Mouse (Mus musculus): ENCODE data around the gene Crabp2. TPM values are rescaled to one million over a fixed set of nuclear protein-coding genes. Genes with fewer than 3 reads are reported as not detected.

Gene Crabp2
- polyA plus RNA-seq, 1 experiment from 2014 or later, result 44.3 TPM

GRCm38 (mm10) chr3:87952440-87952839, 4.0 kb downstream of the Crabp2 start:
- Histone ChIP-seq H3K27me3 (ENCODE audit: control insufficient read depth, insufficient read depth, low read length) (no peaks in the 10 kb centered on the region), H3K4me3 (ENCODE audit: low read depth, low read length) (peak overlapping the region; percentile 23), H3K9me3 (ENCODE audit: control insufficient read depth, low read length) (no peaks in the 10 kb centered on the region), H3K4me2 (replicated peaks; ENCODE audit: low read depth) (peak overlapping the region; percentile 47), H3K36me3 (ENCODE audit: control insufficient read depth, insufficient read depth, low read length) (no peaks in the 10 kb centered on the region), H3K27ac (replicated peaks) (peak overlapping the region; percentile 61; the same call in 1 of the 2 replicates), H3K9ac (ENCODE audit: low read length) (peak overlapping the region; percentile 41; the same call in 1 of the 2 replicates), H3K4me1 (replicated peaks; ENCODE audit: control insufficient read depth, insufficient read depth) (no peaks in the 10 kb centered on the region; the same call in none of the 2 replicates)
- peak; percentile 68; the same call in 1 of the 2 replicates for ATAC-seq (ENCODE audit: low FRiP score, low TSS enrichment)
- peak; percentile 19 for DNase-seq (ENCODE audit: low spot score)
- TF ChIP-seq CTCF (IDR thresholded peaks at IDR 0.05; ENCODE audit: low read depth), result no peak
- TF ChIP-seq EP300 (optimal IDR thresholded peaks at IDR 0.05), result no peak
- 9% methylated on average over 5 of the region's 5 CpGs for WGBS

DNA sequence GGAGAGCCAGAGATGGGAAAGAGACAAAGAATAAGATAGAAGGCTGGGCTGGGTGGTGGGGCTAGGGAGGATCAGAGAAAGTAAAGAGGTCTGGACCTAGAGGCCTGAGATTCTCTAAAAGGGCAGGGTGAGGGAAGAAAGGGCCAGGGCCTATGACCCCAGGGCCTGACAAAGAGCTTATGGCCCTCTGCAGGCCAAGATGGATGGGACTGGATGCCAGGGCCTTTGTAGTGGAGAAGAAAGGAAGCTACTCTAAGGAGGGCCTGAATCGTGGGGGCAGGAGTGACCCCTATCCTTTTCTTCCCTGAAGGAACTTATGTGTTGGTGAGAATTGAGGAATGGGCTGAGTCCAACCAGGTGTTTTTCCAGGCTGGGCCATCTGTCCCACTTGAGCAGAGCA, 9.6 kb downstream of the Crabp2 start:
- 12% methylated on average over 1 of the region's 1 CpGs for WGBS
- DNase-seq (ENCODE audit: low spot score) (no peak), ATAC-seq (ENCODE audit: low FRiP score, low TSS enrichment) (no peak)
- Histone ChIP-seq H3K4me2 (replicated peaks; ENCODE audit: low read depth) (no peak overlapping the region), H3K36me3 (ENCODE audit: control insufficient read depth, insufficient read depth, low read length) (no peaks in the 10 kb centered on the region), H3K27ac (replicated peaks) (peak overlapping the region; percentile 53), H3K27me3 (ENCODE audit: control insufficient read depth, insufficient read depth, low read length) (no peaks in the 10 kb centered on the region), H3K4me3 (ENCODE audit: low read depth, low read length) (no peak overlapping the region), H3K9ac (ENCODE audit: low read length) (no peak overlapping the region), H3K4me1 (replicated peaks; ENCODE audit: control insufficient read depth, insufficient read depth) (peaks cover 5% of the 10 kb centered on the region), H3K9me3 (ENCODE audit: control insufficient read depth, low read length) (no peaks in the 10 kb centered on the region)
- no peak for TF ChIP-seq CTCF (IDR thresholded peaks at IDR 0.05; ENCODE audit: low read depth)
- TF ChIP-seq EP300 (optimal IDR thresholded peaks at IDR 0.05), result no peak

GRCm38 (mm10) chr3:87958476-87958875, 10.0 kb downstream of the Crabp2 start:
- Histone ChIP-seq H3K27me3 (ENCODE audit: control insufficient read depth, insufficient read depth, low read length) (no peaks in the 10 kb centered on the region), H3K4me2 (replicated peaks; ENCODE audit: low read depth) (no peak overlapping the region), H3K4me3 (ENCODE audit: low read depth, low read length) (no peak overlapping the region), H3K9ac (ENCODE audit: low read length) (no peak overlapping the region), H3K9me3 (ENCODE audit: control insufficient read depth, low read length) (no peaks in the 10 kb centered on the region), H3K4me1 (replicated peaks; ENCODE audit: control insufficient read depth, insufficient read depth) (peaks cover 5% of the 10 kb centered on the region), H3K36me3 (ENCODE audit: control insufficient read depth, insufficient read depth, low read length) (no peaks in the 10 kb centered on the region), H3K27ac (replicated peaks) (peak overlapping the region; percentile 53)
- no peak for DNase-seq (ENCODE audit: low spot score)
- WGBS, result 39% methylated on average over 4 of the region's 4 CpGs
- no peak for TF ChIP-seq CTCF (IDR thresholded peaks at IDR 0.05; ENCODE audit: low read depth)
- no peak for TF ChIP-seq EP300 (optimal IDR thresholded peaks at IDR 0.05)
- ATAC-seq (ENCODE audit: low FRiP score, low TSS enrichment), result no peak

DNA sequence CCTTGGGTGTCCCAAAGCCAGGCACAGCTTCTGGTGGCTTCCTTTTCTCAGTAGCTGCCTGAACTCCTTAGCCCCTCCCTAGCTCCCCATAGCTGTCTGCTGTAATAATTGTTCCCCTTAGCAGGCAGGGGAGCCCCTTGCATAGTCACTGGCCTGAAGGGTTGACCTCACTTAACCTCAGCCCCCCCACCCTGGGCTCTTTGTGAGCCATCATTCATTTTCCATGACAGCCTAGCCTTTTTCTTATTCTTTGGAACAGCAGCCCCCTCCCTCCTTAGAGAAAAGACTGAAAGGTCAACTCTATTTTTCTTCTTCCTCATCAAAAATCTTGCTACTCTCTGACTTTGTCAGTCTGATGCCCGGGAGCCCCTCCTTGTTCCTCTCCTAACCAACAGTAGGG, 10.5 kb downstream of the Crabp2 start:
- Histone ChIP-seq H3K4me2 (replicated peaks; ENCODE audit: low read depth) (no peak overlapping the region), H3K36me3 (ENCODE audit: control insufficient read depth, insufficient read depth, low read length) (no peaks in the 10 kb centered on the region), H3K27ac (replicated peaks) (0 out of 2 replicates have a peak overlapping the region, but pooled peaks have one; percentile 9), H3K4me3 (ENCODE audit: low read depth, low read length) (no peak overlapping the region), H3K27me3 (ENCODE audit: control insufficient read depth, insufficient read depth, low read length) (no peaks in the 10 kb centered on the region), H3K9ac (ENCODE audit: low read length) (no peak overlapping the region), H3K9me3 (ENCODE audit: control insufficient read depth, low read length) (no peaks in the 10 kb centered on the region), H3K4me1 (replicated peaks; ENCODE audit: control insufficient read depth, insufficient read depth) (peaks cover 5% of the 10 kb centered on the region)
- WGBS, result 11% methylated on average over 1 of the region's 1 CpGs
- no peak for DNase-seq (ENCODE audit: low spot score)
- ATAC-seq (ENCODE audit: low FRiP score, low TSS enrichment), result no peak
- no peak for TF ChIP-seq EP300 (optimal IDR thresholded peaks at IDR 0.05)
- no peak for TF ChIP-seq CTCF (IDR thresholded peaks at IDR 0.05; ENCODE audit: low read depth)

- DNase-seq (ENCODE audit: low spot score) (no peak), ATAC-seq (ENCODE audit: low FRiP score, low TSS enrichment) (no peak)
- Histone ChIP-seq H3K4me2 (replicated peaks; ENCODE audit: low read depth) (no peak overlapping the region), H3K27me3 (ENCODE audit: control insufficient read depth, insufficient read depth, low read length) (no peaks in the 10 kb centered on the region), H3K9me3 (ENCODE audit: control insufficient read depth, low read length) (no peaks in the 10 kb centered on the region), H3K9ac (ENCODE audit: low read length) (no peak overlapping the region), H3K4me1 (replicated peaks; ENCODE audit: control insufficient read depth, insufficient read depth) (peaks cover 5% of the 10 kb centered on the region), H3K4me3 (ENCODE audit: low read depth, low read length) (no peak overlapping the region), H3K27ac (replicated peaks) (0 out of 2 replicates have a peak overlapping the region, but pooled peaks have one; percentile 89), H3K36me3 (ENCODE audit: control insufficient read depth, insufficient read depth, low read length) (no peaks in the 10 kb centered on the region)
- WGBS, result 61% methylated on average over 7 of the region's 7 CpGs
- TF ChIP-seq EP300 (optimal IDR thresholded peaks at IDR 0.05) (no peak), CTCF (IDR thresholded peaks at IDR 0.05; ENCODE audit: low read depth) (no peak)
These were observed 10.9 kb downstream of the Crabp2 start for GRCm38 (mm10) chr3:87959371-87959770.

DNA sequence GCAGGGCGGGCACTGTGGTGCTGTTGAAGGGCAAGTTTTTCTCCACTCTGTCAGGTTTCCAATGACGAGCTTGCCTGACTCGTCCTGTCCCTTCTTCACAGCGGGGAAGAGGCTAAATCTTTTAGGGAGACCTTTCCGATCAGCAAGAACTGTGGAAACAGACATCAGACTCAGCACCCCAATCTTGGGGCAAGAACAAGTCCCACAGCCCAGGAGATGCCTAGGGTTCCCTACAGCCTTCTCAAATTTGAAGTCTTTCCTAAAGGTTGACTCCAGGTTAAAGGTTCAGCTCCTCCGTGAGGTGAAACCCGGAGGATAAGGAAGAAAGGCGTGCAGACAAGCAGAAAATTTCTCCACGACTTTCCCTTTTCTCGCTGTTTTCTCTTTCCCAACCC, 11.7 kb downstream of the Crabp2 start:
- peak overlapping the region; percentile 87 for H3K4me2 ChIP-seq (replicated peaks; ENCODE audit: low read depth)
- 8% methylated on average over 10 of the region's 10 CpGs for WGBS

More for the DNA sequence above, 11.7 kb downstream of the Crabp2 start:
- no peak for DNase-seq (ENCODE audit: low spot score)
- Histone ChIP-seq H3K4me1 (replicated peaks; ENCODE audit: control insufficient read depth, insufficient read depth) (peaks cover 5% of the 10 kb centered on the region), H3K27ac (replicated peaks) (peak overlapping the region; percentile 89), H3K36me3 (ENCODE audit: control insufficient read depth, insufficient read depth, low read length) (no peaks in the 10 kb centered on the region), H3K9me3 (ENCODE audit: control insufficient read depth, low read length) (no peaks in the 10 kb centered on the region), H3K27me3 (ENCODE audit: control insufficient read depth, insufficient read depth, low read length) (no peaks in the 10 kb centered on the region), H3K9ac (ENCODE audit: low read length) (peak overlapping the region; percentile 72), H3K4me3 (ENCODE audit: low read depth, low read length) (peak overlapping the region; percentile 48)
- TF ChIP-seq EP300 (optimal IDR thresholded peaks at IDR 0.05) (no peak), CTCF (IDR thresholded peaks at IDR 0.05; ENCODE audit: low read depth) (no peak)
- no peak for ATAC-seq (ENCODE audit: low FRiP score, low TSS enrichment)
